Mouse (Mus musculus) neural tube, embryonic 15.5 days (tissue): ENCODE results near the gene Cds1. TPM values are rescaled to one million over a fixed set of nuclear protein-coding genes. Genes with fewer than 3 reads are reported as not detected.

Experiments used
- ATAC-seq: fragments of 200-750 bp; cut with Nextera tagmentation; 2 replicates; pipeline ENCODE4 v1.8.0; 2017; ENCODE audit warnings: mild to moderate bottlenecking, moderate TSS enrichment, moderate library complexity; ENCODE audit not compliant: low FRiP score
- H3K27ac ChIP-seq: fragments of 300-500 bp; sonication (generic); replicated peaks from 2 replicates; pipeline ENCODE4 v1.5.1; 2015; ENCODE audit warnings: mild to moderate bottlenecking, inconsistent platforms
- H3K27me3 ChIP-seq: fragments of 300-500 bp; sonication (generic); replicated peaks from 2 replicates; pipeline ENCODE4 v1.6.1; 2015; ENCODE audit warnings: inconsistent platforms
- H3K36me3 ChIP-seq: fragments of 300-500 bp; sonication (generic); 2 replicates; pipeline ENCODE4 v1.6.1; 2015; ENCODE audit warnings: inconsistent platforms
- H3K4me1 ChIP-seq: fragments of 300-500 bp; sonication (generic); 2 replicates; pipeline ENCODE4 v1.6.1; 2015; ENCODE audit warnings: inconsistent platforms
- H3K4me2 ChIP-seq: fragments of 300-500 bp; sonication (generic); 2 replicates; pipeline ENCODE4 v1.6.1; 2015; ENCODE audit warnings: inconsistent platforms, mild to moderate bottlenecking, moderate library complexity
- H3K4me3 ChIP-seq: fragments of 300-500 bp; sonication (generic); replicated peaks from 2 replicates; pipeline ENCODE4 v1.5.1; 2015; ENCODE audit warnings: mild to moderate bottlenecking, inconsistent platforms
- H3K9ac ChIP-seq: fragments of 300-500 bp; sonication (generic); replicated peaks from 2 replicates; pipeline ENCODE4 v1.6.1; 2015; ENCODE audit warnings: mild to moderate bottlenecking, inconsistent platforms
- H3K9me3 ChIP-seq: fragments of 300-500 bp; sonication (generic); replicated peaks from 2 replicates; pipeline ENCODE4 v1.6.1; 2016; ENCODE audit warnings: inconsistent platforms
- WGBS: fragments of 180-500 bp; shearing (Covaris S2); methylation state at CpG from one replicate; pipeline ENCODE4 v1.1.7; 2015; ENCODE audit warnings: mixed read lengths; 5-methylcytosine and 5-hydroxymethylcytosine counted together
- polyA plus RNA-seq: library from polyadenylated mRNA; unstranded; fragments of >200 nt; fragmentation: Nextera tagmentation; extraction: Ambion mirVana; gene quantifications from 2 replicates; pipeline ENCODE4 v1.2.1, GENCODE M21; 2015

The Cds1 gene
- polyA plus RNA-seq, 1 experiment from 2014 or later: 6.6 TPM

DNA sequence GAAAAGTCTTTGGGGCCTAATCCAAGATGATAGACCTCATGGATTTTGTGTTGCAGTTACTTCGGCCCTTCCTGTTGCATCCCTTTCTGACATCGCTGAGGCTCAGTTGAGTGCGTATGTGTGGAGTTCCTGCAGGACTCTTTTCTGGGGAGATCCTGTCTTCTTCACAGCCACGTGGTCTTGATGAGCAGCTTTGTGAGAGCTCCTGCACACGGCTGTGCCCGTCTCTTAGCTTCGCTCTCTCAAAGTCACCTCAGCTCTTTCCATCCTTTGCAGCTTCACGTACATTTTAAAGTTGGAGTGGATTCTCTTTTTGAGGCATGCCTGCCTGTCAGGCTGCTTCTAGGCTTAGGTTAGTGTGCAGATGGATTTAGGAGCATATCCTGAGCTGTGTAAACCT is 11.6 kb downstream of the Cds1 start:
- WGBS: 84% methylated on average over 8 of the region's 8 CpGs
- Histone ChIP-seq H3K9me3 (no peaks in the 10 kb centered on the region), H3K4me3 (no peak overlapping the region), H3K4me2 (no peak overlapping the region), H3K4me1 (peaks cover 8% of the 10 kb centered on the region; the same call in 1 of the 2 replicates), H3K36me3 (no peaks in the 10 kb centered on the region), H3K9ac (no peak overlapping the region), H3K27ac (no peak overlapping the region), H3K27me3 (no peaks in the 10 kb centered on the region)
- ATAC-seq: no peak

DNA sequence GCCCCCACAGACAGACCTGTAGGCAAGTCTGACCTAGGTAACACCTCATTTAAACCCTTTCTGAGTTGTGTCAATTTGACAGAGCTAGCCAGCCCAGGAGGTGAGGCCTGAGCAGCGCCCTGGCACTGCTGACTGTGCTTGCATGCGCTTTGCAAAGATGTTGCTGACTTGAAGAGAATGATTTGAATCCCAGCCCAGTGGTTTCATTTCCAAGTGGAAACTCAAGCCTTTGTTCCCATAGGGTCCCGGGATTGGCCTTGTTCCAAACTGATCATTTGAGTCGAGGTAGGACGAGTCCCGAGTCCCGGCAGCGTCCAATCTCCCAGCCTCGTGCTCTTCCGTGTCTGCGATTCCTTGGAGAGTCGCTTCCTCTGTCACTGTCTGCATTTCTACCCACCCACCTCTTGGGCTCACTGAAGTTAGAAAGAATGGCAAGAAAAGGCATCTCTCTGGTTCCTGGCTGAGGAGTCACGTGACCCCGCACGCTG is 14.5 kb downstream of the Cds1 start:
- no peak overlapping the region for H3K27ac ChIP-seq
- WGBS: 72% methylated on average over 15 of the region's 15 CpGs
- peaks cover 13% of the 10 kb centered on the region for H3K4me1 ChIP-seq
- no peak overlapping the region for H3K4me3 ChIP-seq
- H3K36me3 ChIP-seq: no peaks in the 10 kb centered on the region
- H3K9me3 ChIP-seq: no peaks in the 10 kb centered on the region
- H3K9ac ChIP-seq: no peak overlapping the region
- no peaks in the 10 kb centered on the region for H3K27me3 ChIP-seq
- H3K4me2 ChIP-seq: no peak overlapping the region
- ATAC-seq: no peak

DNA sequence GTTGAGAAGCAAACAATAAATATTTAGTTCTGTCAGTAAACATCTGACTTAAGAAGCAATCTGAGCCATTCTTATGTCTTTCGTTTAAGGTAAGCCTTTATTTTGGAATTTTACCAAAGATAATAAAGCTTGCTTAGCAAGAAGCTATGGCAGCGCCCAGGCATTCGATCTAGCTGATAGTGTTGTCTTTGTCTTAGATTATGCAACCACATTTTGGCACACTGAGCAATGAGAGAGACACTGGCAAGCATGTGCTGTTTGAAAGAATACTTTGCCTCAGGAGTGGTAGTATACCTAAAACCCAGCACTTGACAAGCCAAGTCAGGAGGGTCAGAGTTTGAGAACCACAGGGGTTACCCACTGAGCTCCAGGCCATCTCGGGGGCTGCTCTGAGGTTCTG is 16.0 kb downstream of the Cds1 start:
- WGBS: 94% methylated on average over 4 of the region's 4 CpGs
- Histone ChIP-seq H3K4me3 (no peak overlapping the region), H3K27ac (no peak overlapping the region), H3K9ac (no peak overlapping the region), H3K4me1 (peaks cover 13% of the 10 kb centered on the region), H3K27me3 (no peaks in the 10 kb centered on the region), H3K4me2 (no peak overlapping the region), H3K9me3 (no peaks in the 10 kb centered on the region), H3K36me3 (no peaks in the 10 kb centered on the region)
- no peak for ATAC-seq

DNA sequence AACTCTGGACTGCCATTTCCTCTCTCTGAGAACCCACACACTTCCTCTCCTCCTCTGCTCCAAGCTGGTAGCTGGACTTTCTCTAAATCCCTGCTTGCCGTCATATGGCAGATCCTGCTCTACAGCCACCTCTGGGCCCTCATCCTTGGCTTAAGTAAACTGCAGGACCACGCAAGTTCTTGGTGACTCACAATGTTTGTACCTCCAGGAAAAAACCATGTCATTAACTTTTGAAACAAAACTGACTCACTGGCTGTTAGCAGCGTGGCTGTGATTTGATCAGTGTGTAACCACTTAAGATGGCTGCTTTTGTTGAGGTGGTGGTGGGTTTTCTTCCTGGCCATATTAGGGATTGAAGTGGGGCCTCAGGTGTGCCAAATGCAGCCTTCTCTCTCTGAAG is 19.4 kb downstream of the Cds1 start:
- Histone ChIP-seq H3K27me3 (no peaks in the 10 kb centered on the region), H3K4me2 (no peak overlapping the region)
- 88% methylated on average over 3 of the region's 3 CpGs for WGBS

DNA sequence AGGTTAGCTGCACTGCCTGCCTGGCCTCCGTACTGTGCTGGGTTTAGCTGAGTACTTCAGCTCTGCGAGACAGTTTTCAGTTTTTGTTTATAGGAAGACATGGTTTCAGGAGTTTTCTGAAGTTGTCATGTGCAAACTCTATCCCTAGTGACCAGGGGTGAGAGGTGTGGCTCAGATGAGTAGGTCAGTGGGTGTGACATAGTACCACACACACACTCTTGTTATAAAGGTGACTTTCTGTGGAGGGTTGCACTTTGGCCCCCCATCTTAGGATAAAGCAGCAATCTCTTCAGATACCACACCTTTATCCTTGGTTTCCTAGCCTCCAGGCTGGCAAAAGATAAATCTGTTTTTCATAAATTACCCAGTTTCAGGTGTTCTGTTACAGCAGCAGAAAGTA is 19.9 kb downstream of the Cds1 start:
- Histone ChIP-seq H3K4me3 (no peak overlapping the region), H3K27ac (no peak overlapping the region), H3K27me3 (no peaks in the 10 kb centered on the region), H3K4me1 (peaks cover 5% of the 10 kb centered on the region), H3K36me3 (no peaks in the 10 kb centered on the region), H3K4me2 (no peak overlapping the region), H3K9ac (no peak overlapping the region), H3K9me3 (no peaks in the 10 kb centered on the region)
- 94% methylated on average over 2 of the region's 2 CpGs for WGBS
- no peak for ATAC-seq

More for the DNA sequence above, 19.4 kb downstream of the Cds1 start:
- Histone ChIP-seq H3K27ac (no peak overlapping the region), H3K4me3 (no peak overlapping the region), H3K4me1 (peaks cover 9% of the 10 kb centered on the region), H3K9ac (no peak overlapping the region), H3K36me3 (no peaks in the 10 kb centered on the region), H3K9me3 (no peaks in the 10 kb centered on the region)
- ATAC-seq: no peak

DNA sequence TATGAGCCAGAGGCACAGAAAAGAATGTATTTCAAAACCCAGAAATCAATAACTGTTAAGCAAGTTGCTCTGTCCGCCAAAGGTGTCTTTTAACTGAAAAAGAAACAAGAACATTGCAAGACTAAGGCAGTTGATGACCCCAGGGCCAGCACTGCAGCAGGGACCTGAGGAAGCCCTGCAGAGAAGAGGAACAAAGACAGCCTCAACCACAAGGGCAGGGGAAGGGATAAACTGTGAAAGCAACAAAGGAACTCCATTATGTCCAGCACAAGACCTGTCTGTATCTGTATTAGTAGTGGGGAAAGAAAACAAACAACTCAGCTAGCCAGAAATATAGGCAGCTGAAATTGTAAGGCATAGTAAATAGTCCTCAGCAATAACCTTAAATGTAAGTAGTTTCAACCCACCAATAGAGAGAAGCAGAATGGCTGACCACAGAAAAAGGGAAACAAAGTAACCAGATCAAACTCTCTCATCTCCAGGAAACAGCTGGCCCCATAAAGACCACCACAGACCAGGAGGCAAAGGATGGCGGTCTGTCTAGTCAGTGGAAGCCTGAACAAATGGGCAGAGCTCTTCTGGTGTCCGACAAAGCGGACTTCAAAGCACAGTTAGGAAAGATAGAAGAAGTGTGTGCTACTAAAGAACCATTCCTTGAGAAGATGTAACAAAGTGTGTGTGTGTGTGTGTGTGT is 21.1 kb downstream of the Cds1 start:
- no peak overlapping the region for H3K27ac ChIP-seq
- no peaks in the 10 kb centered on the region for H3K27me3 ChIP-seq
- peaks cover 5% of the 10 kb centered on the region for H3K4me1 ChIP-seq
- H3K9ac ChIP-seq: no peak overlapping the region
- no peak overlapping the region for H3K4me2 ChIP-seq
- no peak for ATAC-seq
- no peak overlapping the region for H3K4me3 ChIP-seq
- H3K9me3 ChIP-seq: no peaks in the 10 kb centered on the region
- H3K36me3 ChIP-seq: no peaks in the 10 kb centered on the region
- 38% methylated on average over 4 of the region's 4 CpGs for WGBS

DNA sequence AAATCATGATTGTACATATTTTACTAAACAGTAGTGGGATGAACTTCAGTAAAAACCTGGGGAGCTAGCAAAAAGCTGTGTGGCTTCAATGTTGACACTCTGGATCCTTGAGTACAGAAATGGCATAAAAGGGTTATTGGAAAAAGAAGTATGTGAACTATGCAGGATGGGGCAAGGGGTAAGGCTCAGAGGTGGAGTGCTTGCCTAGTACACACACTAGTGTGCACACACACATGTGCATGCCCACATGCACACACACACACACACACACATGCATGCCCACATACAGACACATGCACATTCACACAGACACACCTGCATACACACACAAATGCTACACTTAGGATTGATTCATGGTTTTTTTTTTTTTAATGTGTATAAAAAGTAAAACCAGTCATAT is 24.8 kb downstream of the Cds1 start:
- no peaks in the 10 kb centered on the region for H3K9me3 ChIP-seq
- H3K4me3 ChIP-seq: no peak overlapping the region
- no peaks in the 10 kb centered on the region for H3K36me3 ChIP-seq
- H3K4me1 ChIP-seq: no peaks in the 10 kb centered on the region
- no peak overlapping the region for H3K9ac ChIP-seq
- ATAC-seq: no peak
- no peaks in the 10 kb centered on the region for H3K27me3 ChIP-seq
- H3K4me2 ChIP-seq: no peak overlapping the region
- H3K27ac ChIP-seq: no peak overlapping the region

DNA sequence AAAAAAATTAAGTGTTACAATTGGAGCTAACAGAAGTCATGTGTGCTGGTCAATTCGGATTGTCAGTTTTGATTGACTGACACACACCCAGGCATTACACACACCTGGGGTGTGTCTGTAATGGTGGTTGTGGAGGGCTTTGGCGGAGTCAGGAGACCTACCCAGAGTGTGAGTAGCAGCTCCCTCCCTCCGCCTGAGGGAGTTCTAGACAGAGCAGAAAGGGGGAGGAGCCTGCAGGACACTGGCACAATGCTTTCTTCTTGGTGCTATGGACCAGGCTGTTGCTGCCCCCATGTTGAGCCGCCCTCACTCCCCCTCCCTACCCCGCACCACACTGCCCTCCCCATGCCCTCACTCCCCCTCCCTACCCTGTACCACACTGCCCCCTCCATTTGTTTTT is 25.6 kb downstream of the Cds1 start:
- Histone ChIP-seq H3K4me1 (no peaks in the 10 kb centered on the region), H3K9me3 (no peaks in the 10 kb centered on the region), H3K9ac (no peak overlapping the region), H3K27ac (no peak overlapping the region), H3K4me2 (no peak overlapping the region), H3K27me3 (no peaks in the 10 kb centered on the region), H3K36me3 (no peaks in the 10 kb centered on the region), H3K4me3 (no peak overlapping the region)
- ATAC-seq: no peak
- 72% methylated on average over 5 of the region's 5 CpGs for WGBS

DNA sequence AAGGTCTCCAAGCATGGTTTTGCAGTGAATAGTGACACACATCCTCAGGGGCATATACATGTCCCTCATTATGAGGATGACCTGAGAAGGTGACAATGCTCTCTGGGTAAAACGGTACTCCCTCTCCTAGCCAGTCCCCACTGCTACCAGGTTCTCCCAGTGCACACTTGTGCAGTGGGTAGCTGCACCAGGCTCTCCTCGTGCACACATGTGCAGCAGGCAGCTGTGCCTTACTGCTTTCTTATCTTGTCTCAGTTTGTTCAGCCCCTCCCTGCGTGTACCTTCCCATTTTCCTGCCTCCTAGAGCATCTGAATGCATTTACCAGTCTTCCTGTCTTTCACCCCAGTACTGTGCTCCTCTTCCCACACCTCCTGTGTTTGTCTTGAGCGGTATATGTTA is 27.7 kb downstream of the Cds1 start:
- Histone ChIP-seq H3K4me2 (no peak overlapping the region), H3K36me3 (no peaks in the 10 kb centered on the region), H3K27me3 (no peaks in the 10 kb centered on the region), H3K4me1 (no peaks in the 10 kb centered on the region), H3K9me3 (no peaks in the 10 kb centered on the region), H3K27ac (no peak overlapping the region), H3K9ac (no peak overlapping the region), H3K4me3 (no peak overlapping the region)
- no peak for ATAC-seq
- 81% methylated on average over 4 of the region's 4 CpGs for WGBS

DNA sequence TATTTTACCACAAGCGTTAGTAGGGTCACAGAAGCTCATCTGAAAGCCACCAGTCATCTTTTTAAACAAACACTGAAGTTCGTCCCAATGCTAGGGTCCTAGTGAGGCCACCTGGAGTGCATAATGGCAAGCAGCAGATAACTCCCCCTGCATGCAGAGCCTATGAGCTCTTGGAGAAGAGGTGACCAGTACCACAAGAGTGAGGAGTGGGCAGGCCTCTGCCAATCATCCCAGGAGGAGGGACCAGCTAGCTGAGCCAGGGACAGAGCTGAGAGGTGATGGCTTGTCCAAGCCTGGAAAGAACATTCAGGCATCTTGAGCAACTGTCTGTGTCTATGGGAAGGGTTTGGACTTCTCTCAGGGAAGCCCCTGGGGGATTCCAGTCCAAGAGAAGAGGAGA is 37.0 kb downstream of the Cds1 start:
- no peak overlapping the region for H3K9ac ChIP-seq
- peaks cover 6% of the 10 kb centered on the region; the same call in 1 of the 2 replicates for H3K4me1 ChIP-seq
- no peak overlapping the region for H3K4me3 ChIP-seq
- no peaks in the 10 kb centered on the region for H3K36me3 ChIP-seq
- no peaks in the 10 kb centered on the region for H3K9me3 ChIP-seq
- 77% methylated on average over 2 of the region's 2 CpGs for WGBS
- no peak overlapping the region for H3K4me2 ChIP-seq
- H3K27me3 ChIP-seq: no peaks in the 10 kb centered on the region
- H3K27ac ChIP-seq: no peak overlapping the region
- no peak for ATAC-seq

DNA sequence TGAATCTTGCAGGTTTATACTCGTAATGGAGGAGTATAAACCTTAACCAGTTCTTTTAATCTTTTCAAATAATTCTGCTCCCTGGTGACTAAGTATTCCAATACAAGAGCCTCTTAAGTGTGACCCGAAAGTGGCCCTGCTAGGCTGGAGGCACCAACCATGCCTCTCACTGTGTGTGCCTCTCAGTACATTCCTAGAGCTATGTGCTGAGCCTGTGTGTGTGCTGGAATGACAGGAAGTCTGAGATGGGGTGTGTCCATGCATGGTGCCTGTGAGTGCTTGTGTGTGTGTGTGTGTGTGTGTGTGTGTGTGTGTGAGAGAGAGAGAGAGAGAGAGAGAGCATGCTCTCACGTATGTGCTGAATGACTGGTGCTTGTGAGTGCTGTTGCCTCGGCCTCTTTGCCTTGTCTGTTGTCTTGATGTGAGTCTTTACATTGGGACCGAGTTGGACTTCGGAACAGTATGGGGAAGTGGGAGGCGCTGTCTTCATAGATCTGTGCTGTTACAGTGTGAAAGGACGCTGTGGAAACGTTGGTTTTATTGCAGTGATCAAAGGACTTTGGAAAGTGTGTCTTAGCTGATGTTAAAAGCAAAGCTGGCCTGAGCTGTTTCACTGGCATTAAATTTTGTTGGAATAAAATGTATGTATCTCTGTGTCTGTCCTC is 37.6 kb downstream of the Cds1 start:
- Histone ChIP-seq H3K27ac (no peak overlapping the region), H3K4me3 (no peak overlapping the region), H3K9me3 (no peaks in the 10 kb centered on the region), H3K9ac (no peak overlapping the region), H3K36me3 (no peaks in the 10 kb centered on the region), H3K4me2 (no peak overlapping the region), H3K4me1 (peaks cover 6% of the 10 kb centered on the region; the same call in 1 of the 2 replicates), H3K27me3 (no peaks in the 10 kb centered on the region)
- 73% methylated on average over 9 of the region's 9 CpGs for WGBS
- ATAC-seq: no peak
